Mouse (Mus musculus): ENCODE results near the gene Coro7.
A peak's percentile ranks its signal among the peaks of the same experiment; 100 is the strongest.

Coro7 gene

DNA sequence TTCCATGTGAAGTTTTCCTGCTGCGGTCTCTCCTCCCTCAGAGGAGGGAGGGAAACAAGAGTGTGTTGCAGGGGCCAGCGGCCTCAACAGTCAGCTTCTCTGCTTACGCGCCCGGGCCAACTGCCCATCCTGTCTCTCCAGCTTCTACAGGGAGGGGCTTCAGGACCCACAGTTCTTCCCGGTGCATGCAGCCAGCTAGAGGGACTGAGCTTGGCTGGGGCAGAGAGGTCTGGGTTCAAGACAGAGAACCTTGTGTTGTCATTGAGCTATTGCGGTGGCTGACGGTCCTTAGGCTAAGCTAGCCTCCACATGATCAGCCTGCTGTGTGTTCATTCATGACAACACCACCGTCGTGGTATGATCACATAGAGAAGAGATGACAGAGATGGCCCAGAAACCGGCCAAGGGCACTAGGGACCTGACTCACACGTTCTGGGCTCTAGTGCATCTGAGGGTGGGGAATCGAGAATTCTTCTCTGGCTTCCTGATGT, 31.9 kb downstream of the Coro7 start:
- peak; percentile 59 to 76 for DNase-seq

DNA sequence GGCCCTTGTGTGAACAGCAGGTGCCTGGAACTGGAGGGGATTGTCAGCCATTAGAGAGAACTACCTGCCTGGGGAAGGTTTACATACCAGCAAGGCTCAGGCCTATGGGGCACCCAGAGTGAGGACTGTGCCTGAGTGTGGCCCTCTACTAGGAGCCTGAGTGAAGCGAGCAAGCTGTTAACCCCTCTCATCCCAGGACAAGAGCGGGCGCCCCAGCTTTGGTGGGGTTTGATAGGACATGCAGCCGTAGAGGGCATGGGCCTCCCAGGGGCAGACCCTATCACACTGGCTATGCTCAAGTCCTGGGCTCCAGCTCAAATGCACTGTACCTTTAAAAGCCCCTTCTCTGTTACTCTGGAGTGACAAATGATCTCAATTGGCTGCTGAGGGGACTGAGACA, 32.7 kb downstream of the Coro7 start:
- DNase-seq: no peak

DNA sequence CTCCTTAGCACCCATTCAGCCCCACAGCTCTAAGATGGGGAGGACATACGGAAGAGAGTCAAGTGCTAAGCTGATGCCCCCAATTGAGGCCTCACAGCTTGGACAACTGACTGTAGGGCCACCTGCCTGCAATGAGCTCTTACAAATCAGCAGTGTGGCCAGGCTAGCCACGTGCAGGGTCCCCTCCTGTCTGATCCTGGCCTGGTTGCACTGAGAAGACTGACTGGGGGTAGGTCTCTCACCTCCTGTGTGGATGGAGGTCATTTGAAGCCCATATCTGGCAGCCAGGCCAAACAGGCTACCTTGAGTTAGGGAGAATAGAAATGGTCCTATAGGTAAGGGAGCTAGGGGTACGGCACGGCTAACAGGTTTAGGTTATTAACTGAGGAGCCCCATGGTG, 33.7 kb downstream of the Coro7 start:
- DNase-seq: no peak

DNA sequence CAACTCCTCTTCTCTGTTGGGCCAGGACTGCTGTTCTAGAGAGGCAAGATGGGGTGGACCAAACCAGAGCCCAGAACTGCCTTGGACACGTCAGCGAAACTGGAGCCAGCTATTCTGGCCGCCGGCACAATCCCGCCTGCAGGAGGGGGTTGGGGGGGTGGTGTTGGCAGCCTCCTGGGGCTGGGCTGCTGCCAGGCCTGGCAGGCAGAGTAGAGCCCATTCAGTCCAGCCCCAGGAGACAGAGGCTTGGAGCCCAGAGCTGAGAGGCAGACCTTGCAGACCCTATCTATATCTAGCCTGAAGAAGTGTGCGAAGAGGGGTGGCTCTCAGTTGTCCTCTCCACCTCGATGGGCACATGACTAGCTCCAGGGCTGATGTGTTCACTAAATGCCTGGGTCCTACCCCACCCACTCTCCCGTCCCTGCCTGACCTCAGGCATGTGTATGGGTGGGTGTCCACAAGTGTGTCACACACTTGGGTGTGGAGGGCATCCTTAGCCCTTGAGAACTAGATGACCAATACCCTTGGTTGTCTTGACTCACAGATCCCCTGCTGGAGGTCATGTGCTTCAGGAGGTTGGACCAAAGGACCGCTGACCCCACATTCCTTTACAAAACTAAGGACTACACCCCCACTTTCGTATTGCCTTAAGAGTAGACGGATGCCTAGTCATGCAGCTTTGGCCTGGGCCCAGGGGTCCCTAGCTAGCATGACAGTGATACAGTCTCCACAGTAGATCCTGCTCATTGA, 35.7 kb downstream of the Coro7 start:
- DNase-seq: peak; percentile 89 to 93

DNA sequence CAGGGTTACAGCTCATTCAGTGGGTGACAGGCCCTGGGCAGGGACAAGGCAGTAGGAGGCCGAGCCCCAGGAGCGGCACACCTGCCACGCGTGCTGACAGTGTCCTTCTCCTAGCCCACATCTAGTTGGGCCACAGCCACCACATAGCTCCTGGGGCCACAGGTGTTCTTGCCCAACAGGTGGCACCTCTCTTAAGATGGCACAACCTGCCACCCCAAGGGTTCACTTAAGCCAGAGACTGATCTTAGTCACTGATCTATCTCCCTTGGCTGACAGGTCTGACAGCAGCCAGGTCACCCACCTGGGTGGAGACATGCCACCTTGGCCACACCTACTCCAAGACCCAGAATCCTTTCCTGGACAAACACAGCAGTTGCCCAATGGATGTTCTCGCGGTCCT, 36.6 kb downstream of the Coro7 start:
- peak; percentile 41 to 58 for DNase-seq

DNA sequence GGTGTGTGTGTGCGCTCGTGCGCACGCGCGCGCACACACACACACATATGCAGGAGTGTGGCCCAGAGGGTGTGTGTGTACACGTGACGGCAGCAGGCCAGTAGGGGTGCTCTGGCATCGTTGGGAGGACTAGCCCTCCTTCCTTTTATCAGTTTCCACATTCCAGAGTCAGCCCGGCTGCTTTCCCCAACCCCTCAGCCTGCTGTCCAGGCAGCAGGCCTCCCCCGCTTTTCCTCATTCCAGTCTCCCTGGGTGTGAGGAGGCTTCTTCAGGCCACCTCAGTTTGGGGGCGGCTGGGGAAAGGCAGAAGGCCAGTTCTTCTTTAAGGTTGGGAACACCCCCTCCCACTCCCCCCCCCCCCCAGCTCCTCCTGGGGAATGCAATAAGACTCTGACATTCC, 37.4 kb downstream of the Coro7 start:
- DNase-seq: peak; percentile 83 to 93

DNA sequence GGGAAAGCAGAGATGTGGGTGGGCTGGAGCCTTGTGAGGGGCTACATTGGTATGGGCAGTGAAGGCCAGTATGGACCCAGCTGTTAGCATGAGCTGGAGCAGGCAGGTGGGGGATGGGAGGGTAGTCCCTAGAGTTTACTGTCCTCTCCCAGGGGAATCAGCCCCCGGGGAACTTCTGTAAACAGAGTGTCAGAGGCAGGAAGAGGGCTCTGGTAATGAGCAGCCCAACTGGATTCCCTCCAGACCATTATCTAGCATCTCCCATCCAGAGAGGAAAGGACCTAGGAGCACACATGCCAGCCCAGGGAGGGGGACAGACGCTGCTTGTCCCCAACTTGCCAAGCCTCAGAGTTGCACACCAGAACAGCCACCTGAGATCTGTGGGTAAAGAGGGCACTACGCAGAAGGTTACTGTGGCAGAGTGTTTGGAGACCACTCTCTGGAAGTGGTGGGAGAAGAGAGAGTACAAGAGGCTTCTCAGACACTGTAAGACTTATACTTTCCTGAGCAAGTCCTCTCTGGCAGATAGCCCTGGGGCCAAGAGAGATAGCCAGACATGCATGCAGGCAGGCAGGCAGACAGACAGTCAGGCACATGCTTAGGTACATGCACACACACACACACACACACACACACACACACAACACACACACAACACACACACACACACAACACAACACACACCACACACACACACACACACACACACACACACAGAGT, 38.3 kb downstream of the Coro7 start:
- DNase-seq: peak; percentile 71 to 81

DNA sequence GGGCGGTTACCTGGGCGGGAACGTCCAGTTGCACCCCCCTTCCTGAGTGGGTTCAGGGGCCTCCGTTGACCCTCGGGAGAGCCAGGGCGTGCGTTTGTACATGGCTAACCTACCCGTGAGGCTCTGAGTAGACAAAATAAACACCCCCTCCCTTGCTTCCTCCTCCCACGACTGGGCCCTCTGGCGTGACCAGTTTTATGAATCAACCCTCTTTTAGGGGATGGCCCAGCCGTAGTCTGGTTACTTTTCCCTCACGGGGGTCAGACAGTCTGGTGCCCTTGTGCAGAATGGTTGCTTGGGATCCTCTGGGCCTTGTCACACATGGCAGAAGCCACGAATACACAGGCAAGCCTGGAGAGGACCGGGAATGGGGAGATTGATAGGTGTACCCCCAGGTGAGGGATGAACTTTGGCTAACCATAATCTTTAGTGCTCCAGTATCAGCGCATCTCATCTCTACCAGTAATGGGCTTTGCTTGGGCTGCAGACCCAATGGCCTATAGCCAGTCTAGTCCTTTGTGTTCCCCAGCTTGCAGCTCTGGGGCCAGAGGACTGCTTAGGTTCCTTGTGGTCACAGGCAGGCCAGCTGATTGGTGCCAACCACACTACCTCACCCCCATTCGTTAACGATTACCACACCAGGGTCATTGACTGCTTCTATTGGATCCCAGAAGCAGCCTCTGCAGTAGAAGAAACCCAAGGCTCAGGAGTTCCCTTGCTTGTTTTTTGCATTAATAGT, 39.1 kb downstream of the Coro7 start:
- DNase-seq: peak; percentile 55 to 62

DNA sequence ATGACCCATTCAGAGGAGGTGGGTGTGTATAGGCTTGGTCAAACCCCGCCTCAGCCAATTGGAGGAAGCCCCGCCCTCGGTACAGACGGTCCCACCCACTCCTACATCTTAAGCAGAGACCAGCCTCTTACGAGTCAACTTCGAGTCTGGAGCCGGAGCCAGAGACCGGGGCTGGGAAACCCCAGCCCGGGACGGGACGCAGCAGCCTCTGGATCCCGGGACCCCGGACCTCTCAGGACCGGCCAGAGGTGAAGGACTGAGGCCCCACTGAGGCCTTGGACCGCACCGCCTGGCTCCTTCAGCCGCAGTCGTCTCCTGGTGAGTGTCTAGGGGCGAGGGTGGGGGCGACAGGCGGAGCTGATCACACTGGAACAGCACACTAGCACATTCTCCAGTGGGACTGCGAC, 39.7 kb downstream of the Coro7 start, which contains the start of the genes Vasn and Dnaja3:
Vasn (plus strand) TSS at position 111 of the 407 bp plus-strand sequence.
Dnaja3 (plus strand) TSS at position 159 of the 407 bp plus-strand sequence.
- peak; percentile 93 to 94 for DNase-seq

DNA sequence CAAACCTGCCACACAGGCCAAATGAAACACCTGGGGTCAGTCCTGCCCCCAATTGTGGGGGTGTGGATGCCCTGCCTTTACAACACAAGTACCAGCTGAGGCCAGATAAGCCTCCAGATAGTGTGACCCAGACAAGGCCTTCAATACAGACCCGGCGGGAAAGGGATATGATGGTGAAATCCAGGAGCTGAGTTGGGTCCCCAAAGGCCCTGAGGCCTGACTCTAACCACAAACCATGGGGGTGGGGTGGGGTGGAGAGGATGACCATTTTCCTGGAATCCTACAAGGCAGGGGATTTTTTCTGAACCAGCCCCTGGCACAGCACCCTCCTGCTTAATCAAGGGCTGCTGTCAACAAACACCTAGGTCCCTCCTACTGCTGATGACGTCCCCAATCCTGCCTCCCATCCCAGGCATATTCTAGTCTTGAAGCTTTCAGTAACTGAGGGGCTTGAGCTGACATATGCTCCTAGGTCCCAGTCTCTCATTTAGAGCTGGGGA, 40.6 kb downstream of the Coro7 start:
- DNase-seq: no peak

DNA sequence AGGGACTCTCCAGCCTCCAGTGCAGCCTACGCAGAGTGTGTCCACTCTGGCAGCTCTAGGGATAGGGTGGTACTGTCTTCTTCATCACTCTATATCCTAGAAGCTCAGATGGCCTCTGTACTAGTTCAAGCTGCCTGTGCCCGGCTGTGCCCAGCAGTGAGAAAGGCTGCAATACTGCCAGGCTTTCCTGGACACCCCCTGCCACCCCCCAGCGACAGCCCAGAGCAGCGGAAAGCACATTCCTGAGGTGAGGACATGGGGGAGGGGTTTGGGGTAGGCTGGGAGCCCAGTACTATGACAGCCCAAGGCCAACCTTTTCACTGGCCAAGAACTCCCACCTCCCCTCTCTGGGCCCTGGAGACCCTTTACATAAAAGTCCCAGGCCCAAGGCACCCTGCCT, 43.8 kb downstream of the Coro7 start:
- no peak for DNase-seq

DNA sequence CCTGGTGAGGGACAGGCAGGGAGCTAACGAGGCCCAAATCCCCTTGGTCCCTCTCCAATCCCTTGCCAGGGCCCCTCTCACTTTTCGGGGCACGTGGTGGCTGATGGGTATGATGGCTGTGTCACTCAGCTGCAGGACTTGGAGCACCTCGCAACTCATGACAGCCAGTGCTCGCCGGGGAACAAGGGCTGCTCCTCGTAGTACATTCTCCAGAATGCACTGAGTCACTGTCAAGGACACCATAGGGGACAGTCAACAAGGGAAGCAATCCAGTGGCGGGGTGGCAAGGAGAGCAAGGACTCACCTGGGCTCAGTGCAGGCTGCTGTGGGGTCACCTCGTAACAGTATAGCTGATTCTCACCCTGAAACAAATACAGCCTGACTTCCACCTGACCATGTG, 44.9 kb downstream of the Coro7 start:
- DNase-seq: peak in 1 of 2 experiments; percentile 17

DNA sequence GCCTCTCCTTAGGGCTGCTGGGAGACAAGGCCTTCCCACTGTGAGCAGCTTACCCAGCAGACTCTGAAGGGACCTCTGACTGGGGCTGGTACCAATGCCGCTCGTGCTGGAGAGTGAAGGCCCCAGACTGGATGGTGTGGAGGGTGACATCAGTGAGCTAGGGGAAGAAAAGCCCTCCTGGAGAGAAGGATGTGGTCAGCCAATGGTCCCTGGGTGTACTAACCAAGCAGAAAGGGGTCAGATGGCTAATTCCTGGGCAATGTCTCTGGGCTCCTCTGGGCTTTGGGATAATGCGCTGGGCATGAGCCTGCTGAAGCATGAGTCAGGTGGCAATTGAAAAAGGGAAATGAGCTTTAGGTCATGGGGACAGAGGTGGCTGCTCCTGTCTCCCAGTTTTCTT, 45.9 kb downstream of the Coro7 start:
- no peak for DNase-seq

DNA sequence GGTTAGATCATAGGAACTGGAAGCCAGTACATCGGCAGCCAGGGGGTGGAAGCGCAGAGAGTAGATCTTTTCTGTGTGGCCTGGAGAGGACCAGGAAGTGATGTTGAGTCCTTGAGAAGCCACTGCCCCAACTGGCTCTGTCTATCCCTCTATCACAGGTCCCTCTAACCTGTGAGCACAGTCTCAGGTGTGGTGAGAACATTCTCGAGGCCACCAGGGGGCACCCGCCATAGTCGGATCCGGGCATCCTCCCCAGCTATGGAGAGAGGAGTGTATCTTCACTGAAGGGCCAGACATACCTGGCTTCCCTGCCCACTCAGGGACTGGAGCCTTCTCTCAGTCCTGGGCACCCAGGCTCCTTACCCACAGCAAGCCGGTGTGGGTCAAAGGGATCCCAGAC, 47.5 kb downstream of the Coro7 start:
- DNase-seq: peak in 1 of 2 experiments; percentile 58

DNA sequence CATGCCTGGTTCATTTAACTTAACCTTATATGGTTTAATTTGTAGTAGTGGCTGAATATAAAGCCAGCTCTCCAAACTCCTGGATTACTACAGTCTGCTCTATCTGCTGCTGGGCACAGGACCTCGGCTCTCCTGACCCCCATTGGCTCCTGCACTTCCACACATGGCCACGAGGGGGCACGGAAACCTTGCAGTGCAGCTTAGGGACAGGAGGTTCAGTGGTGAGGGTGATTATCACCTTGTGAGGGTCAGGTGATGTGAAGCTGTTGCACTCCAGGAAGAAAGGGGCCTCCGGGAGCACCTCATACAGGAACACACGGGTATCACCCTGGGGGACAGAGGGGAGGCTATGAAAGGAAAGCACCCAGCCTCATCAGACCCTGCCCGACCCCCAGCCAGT, 49.6 kb downstream of the Coro7 start:
- peak; percentile 77 to 87 for DNase-seq

DNA sequence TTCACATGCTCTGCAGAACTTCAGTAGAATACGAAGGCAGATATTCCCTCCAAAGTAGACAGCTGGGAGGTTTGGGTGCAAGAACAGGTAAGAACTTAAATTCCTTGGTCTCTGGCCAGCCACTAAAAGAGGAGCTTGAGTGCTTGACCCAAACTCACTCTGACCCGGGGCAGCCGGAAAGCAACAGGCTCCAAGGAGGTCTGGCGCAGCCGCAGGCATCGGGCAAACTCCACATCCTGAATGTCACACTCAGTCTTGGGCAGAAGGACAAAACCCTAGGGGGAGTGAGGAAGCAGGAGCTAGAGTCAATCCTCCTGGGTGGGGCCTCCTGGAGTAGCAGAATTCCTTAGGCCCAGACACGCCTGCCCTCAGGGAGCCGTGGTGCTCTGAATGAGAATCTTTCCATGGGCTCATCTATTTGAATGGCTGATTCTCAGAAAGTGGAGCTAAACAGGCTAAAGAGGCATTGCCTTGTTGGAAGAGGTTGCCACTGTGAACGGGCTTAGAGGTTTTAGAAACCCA, 50.6 kb downstream of the Coro7 start:
- no peak for DNase-seq

DNA sequence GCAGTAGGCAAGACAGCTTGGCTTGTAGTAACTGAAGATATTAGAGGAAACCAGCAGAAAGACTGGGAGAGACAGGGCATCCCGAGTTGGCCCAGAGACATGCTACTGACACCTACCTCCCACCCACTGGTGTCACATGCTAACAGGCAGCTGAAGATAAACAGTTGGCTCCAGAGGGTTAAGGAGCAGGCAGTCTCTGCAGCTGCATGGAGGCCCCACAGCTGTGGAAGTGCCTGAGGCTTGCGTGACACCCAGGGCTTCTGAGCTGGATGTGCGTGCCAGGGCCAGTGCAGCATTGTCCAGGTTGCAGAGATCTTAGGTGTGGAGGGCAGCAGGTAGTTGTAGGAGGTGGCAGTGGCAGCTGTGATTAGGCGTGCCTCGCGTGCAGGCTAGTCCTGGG, 52.5 kb downstream of the Coro7 start:
- DNase-seq: no peak

DNA sequence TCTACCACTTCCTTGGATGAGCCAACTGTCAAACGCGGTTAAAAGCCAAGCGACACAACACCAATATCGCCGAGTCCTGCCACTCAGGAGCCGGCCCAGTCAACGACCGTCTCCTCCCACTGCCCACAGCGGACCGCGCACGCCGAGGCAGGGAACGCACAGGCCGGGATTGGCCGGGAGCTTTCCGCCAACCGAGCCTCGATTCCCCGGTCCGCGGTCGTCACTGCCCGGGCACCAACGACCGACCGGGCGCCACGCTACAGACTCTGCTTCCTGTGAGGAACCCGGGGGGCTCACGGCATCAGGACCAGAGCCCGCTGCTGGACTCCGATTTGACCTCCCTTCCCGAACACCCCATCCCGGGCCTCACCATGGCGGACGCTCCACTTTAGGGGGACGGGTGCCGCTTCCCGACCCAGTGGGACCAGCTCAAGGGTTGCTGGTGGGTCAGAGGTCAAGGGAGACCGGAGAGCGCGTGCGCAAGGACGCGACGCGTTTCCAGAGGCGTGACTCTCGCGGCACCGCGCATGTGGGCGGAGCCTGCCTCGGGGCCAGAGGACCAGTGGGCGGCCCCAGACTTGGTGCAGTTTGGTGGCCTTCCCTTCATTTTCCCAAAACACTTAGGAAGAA, 55.0 kb downstream of the Coro7 start, which contains the start of gene Pam16:
Pam16 (minus strand) TSS at position 508 of the 630 bp plus-strand sequence.
- DNase-seq: peak; percentile 94 to 95

DNA sequence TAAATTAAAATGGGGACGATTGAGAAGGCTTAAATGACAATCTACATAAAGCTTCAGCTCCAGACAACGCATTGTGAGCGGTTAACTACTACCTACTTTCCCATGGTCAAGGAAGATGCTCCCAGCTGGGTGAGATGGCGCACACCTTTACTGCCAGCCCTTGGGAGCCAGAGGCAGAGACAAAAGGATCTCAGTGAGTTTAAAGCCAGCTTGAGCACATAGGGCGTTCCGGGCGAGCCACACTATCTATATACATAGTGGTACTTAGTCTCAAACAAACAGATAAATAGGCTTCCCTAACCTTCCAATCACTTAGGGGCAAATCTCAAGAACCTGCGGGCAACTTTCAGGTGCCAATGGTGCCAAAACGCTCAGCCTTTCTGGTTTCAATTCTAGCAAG, 55.5 kb downstream of the Coro7 start:
- DNase-seq: no peak

DNA sequence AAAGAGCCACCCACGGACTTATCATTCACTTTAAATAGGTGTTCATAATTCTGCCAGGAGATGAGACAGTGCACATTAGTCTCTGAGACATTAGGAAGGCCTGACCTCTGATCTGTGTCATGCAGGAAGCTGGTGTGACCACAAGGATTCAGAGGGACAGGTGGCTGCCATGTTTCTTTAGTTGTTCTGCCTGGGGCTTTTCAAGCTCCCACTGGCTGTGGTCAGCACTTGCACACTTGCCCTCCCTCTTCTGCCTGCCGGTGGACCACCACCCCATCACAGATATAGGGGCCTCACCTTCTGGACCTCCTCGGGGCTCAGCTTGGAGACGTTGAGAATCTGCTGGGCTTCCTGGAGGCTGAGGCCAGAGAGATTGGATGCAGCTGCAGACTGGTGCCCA, 62.7 kb downstream of the Coro7 start:
- no peak for DNase-seq

DNA sequence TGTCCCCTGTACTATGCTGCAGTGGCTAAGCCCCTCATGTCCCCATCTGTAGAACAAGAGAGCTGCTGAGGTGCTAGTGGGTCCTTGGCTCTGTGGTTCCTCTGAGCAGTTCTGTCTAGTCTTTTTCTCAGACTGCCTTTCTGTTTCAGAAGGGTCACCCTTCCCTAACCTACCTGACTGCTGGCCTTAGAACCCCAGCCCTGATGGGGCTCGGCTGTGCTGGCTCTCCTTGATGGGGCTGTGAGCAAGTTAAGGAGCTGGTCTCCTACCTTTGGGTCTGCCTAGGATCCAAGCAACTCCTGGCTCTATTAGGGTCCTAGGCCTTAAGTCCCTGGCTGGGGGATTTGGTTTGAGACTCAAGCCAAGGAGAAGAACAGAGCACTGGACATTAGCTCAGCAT, 64.3 kb downstream of the Coro7 start:
- no peak for DNase-seq

DNA sequence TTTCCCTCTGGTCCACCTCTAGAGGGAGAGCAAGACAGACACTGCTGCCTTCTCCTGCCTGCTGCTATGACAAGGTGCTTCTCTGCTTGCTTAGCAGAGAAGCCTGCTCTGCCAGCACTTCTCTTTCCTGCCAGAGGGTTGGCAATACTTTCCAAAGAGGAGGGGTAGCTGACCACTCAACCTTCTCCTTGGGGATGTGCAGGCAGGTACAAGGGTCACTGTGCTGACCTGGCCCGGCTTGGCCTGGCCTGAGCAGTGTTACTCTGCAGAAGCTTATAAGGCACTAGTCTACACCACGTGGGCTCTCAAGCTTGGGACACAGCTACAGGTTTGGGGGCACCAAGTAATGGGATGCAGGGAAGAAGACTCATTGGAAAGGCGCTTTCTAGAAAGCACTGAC, 64.9 kb downstream of the Coro7 start:
- DNase-seq: no peak

Data from lung, postnatal 4 days (tissue).